Mouse (Mus musculus) myocyte (in vitro differentiated cells): ENCODE measurements around the gene Smchd1.

Experiments
- CEBPB ChIP-seq: IDR thresholded peaks from 2 replicates; pipeline ENCODE4 v1.6.1; 2011; ENCODE audit warnings: mild to moderate bottlenecking, moderate library complexity; ENCODE audit not compliant: poor library complexity, insufficient read depth, severe bottlenecking
- E2F4 ChIP-seq: IDR thresholded peaks from one replicate; pipeline ENCODE4 v1.6.1; 2011; ENCODE audit warnings: mild to moderate bottlenecking, control low read depth, moderate library complexity; ENCODE audit not compliant: insufficient read depth
- MYOD1 ChIP-seq, 3 experiments: IDR thresholded peaks; one replicate each; pipeline ENCODE4 v1.6.1; 2011; ENCODE audit warnings: control low read depth in 2 of 3, low read depth in 2 of 3, mild to moderate bottlenecking in 2 of 3, moderate library complexity in 1 of 3; ENCODE audit not compliant: insufficient read length in 2 of 3, control insufficient read depth in 1 of 3
- MYOG ChIP-seq, 3 experiments: IDR thresholded peaks; one replicate each; pipeline ENCODE4 v1.6.1; 2011; ENCODE audit warnings: control low read depth in 2 of 3, low read depth in 2 of 3, mild to moderate bottlenecking in 2 of 3; ENCODE audit not compliant: insufficient read length in 2 of 3, control insufficient read depth in 1 of 3, insufficient read depth in 1 of 3
- POLR2A ChIP-seq: IDR thresholded peaks from one replicate; pipeline ENCODE4 v1.6.1; 2011; ENCODE audit warnings: low read depth, mild to moderate bottlenecking, control low read depth, moderate library complexity; ENCODE audit not compliant: insufficient read length
- POLR2AphosphoS2 ChIP-seq: IDR thresholded peaks from one replicate; pipeline ENCODE4 v1.6.1; 2011; ENCODE audit warnings: low read depth, control low read depth; ENCODE audit not compliant: insufficient read length
- TCF3 ChIP-seq: IDR thresholded peaks from one replicate; pipeline ENCODE4 v1.6.1; 2011; ENCODE audit warnings: low read depth, control low read depth; ENCODE audit not compliant: insufficient read length

DNA sequence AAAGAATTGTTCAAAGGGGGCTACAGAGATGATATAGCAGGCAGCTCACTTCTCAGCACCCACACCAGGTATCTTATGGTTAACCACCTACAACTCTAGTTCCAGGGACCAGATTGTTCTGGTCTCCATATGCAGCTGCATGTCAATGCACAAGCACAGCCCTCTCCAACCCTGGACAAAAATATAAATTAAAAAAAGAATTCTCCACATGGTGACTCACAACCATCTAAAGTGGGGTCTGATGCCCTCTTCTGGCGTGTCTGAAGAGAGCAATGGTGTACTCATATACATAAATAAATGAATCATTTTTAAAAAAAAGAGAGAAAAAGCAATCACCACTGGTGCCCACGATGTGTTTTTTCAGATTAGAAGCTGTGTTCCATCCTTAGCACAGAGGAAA, 30.4 kb downstream of the Smchd1 start:
- TF ChIP-seq POLR2A, result no peak
- TF ChIP-seq E2F4, result no peak
- TF ChIP-seq CEBPB, result no peak
- TF ChIP-seq POLR2AphosphoS2, result no peak
- TF ChIP-seq TCF3, result no peak
- no peak for TF ChIP-seq MYOG (IDR thresholded peaks at IDR 0.05; ENCODE audit: control insufficient read depth in 1 of 3, insufficient read depth in 1 of 3, insufficient read length in 2 of 3, low read depth in 2 of 3)
- TF ChIP-seq MYOD1 (IDR thresholded peaks at IDR 0.05; ENCODE audit: control insufficient read depth in 1 of 3, insufficient read length in 2 of 3, low read depth in 2 of 3), result no peak
